Mouse (Mus musculus) midbrain, embryonic 15.5 days (tissue): ENCODE measurements around the gene Tnpo2. TPM values are rescaled to one million over a fixed set of nuclear protein-coding genes. Genes with fewer than 3 reads are reported as not detected.

ENCODE experiments used
- ATAC-seq: fragments of 200-750 bp; cut with Nextera tagmentation; replicated peaks from 2 replicates; pipeline ENCODE4 v1.8.0; 2017; ENCODE audit warnings: moderate TSS enrichment
- H3K27ac ChIP-seq: fragments of 300-500 bp; sonication (generic); 2 replicates; pipeline ENCODE4 v1.5.1; 2015; ENCODE audit warnings: mild to moderate bottlenecking, inconsistent platforms
- H3K27me3 ChIP-seq: fragments of 300-500 bp; sonication (generic); replicated peaks from 2 replicates; pipeline ENCODE4 v1.6.1; 2015; ENCODE audit warnings: inconsistent platforms
- H3K36me3 ChIP-seq: fragments of 300-500 bp; sonication (generic); replicated peaks from 2 replicates; pipeline ENCODE4 v1.6.1; 2015; ENCODE audit warnings: inconsistent platforms
- H3K4me1 ChIP-seq: fragments of 300-500 bp; sonication (generic); 2 replicates; pipeline ENCODE4 v1.6.1; 2015; ENCODE audit warnings: inconsistent platforms
- H3K4me2 ChIP-seq: fragments of 300-500 bp; sonication (generic); 2 replicates; pipeline ENCODE4 v1.6.1; 2015; ENCODE audit warnings: inconsistent platforms, mild to moderate bottlenecking, moderate library complexity
- H3K4me3 ChIP-seq: fragments of 300-500 bp; sonication (generic); 2 replicates; pipeline ENCODE4 v1.5.1; 2015; ENCODE audit warnings: mild to moderate bottlenecking, inconsistent platforms
- H3K9ac ChIP-seq: fragments of 300-500 bp; sonication (generic); 2 replicates; pipeline ENCODE4 v1.6.1; 2015; ENCODE audit warnings: mild to moderate bottlenecking, inconsistent platforms
- H3K9me3 ChIP-seq: fragments of 300-500 bp; sonication (generic); 2 replicates; pipeline ENCODE4 v1.6.1; 2016; ENCODE audit warnings: inconsistent platforms
- WGBS: fragments of 180-500 bp; shearing (Covaris S2); methylation state at CpG from one replicate; pipeline ENCODE4 v1.1.7; 2015; ENCODE audit warnings: mixed read lengths; 5-methylcytosine and 5-hydroxymethylcytosine counted together
- polyA plus RNA-seq: library from polyadenylated mRNA; unstranded; fragments of >200 nt; fragmentation: Nextera tagmentation; extraction: Ambion mirVana; gene quantifications from 2 replicates; pipeline ENCODE4 v1.2.1, GENCODE M21; 2015

Gene Tnpo2
- polyA plus RNA-seq, 1 experiment from 2014 or later: 71.0 TPM

DNA sequence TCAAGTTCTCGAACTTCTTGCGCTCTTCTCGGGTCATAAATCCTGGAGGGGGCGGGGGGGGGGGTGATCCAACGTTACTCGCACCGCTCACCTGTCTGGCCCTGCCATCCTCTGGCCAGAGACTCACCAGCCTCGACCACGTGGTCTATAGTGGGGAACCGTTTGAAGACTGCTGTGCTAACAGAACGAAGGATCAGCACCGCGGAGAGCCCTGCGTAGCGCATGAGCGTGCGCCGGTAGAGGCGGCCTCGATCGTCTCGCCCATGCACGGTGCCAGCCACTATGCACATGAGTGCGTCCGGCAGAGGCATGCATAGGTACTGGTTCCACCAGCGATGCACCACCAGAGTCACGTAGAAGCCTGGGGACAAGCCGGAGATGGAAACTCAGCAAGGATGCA is 25.5 kb upstream of the Tnpo2 start:
- Histone ChIP-seq H3K27me3 (peaks cover 38% of the 10 kb centered on the region), H3K36me3 (no peaks in the 10 kb centered on the region), H3K27ac (no peak overlapping the region), H3K4me1 (peaks cover 6% of the 10 kb centered on the region; the same call in 1 of the 2 replicates), H3K4me2 (no peak overlapping the region), H3K9ac (no peak overlapping the region), H3K9me3 (no peaks in the 10 kb centered on the region), H3K4me3 (no peak overlapping the region)
- no peak for ATAC-seq
- WGBS: 14% methylated on average over 28 of the region's 28 CpGs

DNA sequence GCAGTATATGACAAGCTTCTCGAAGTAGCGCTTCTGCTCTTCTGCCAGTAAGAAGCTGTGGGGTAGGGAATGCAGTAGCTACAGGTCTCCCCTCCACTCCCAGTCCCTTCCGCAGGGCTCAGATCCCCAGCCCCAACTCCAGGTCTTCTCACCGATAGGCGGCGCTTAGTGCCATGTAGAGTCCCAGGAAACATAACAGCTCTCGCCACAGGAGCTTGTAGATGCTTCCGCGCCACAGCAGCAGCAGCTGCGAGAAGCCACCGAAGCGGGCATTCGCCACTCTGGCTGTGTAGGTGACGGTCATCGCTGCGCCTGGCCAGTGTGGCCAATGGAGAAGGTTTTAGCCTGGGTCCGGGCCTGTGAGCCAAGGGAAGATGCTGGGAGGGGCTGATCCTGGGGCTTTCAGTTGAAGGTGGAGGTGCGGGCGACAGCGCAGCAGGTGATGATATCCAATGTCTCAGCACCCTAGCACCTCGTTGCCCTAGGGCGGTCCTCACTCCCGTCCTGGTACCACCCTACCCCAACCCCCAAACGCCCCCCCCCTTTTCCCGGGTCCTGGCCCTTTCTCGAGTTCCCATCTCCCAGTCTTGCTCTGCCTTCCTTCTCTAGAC is 23.4 kb upstream of the Tnpo2 start:
- H3K27me3 ChIP-seq: peaks cover 29% of the 10 kb centered on the region
- ATAC-seq: peak; percentile 78
- H3K4me1 ChIP-seq: peaks cover 6% of the 10 kb centered on the region; the same call in 1 of the 2 replicates
- no peak overlapping the region for H3K27ac ChIP-seq
- H3K4me3 ChIP-seq: peak overlapping the region; percentile 35
- 6% methylated on average over 26 of the region's 26 CpGs for WGBS
- H3K4me2 ChIP-seq: peak overlapping the region; percentile 62
- peak overlapping the region; percentile 36; the same call in 1 of the 2 replicates for H3K9ac ChIP-seq
- no peaks in the 10 kb centered on the region for H3K9me3 ChIP-seq
- peaks cover 12% of the 10 kb centered on the region for H3K36me3 ChIP-seq

DNA sequence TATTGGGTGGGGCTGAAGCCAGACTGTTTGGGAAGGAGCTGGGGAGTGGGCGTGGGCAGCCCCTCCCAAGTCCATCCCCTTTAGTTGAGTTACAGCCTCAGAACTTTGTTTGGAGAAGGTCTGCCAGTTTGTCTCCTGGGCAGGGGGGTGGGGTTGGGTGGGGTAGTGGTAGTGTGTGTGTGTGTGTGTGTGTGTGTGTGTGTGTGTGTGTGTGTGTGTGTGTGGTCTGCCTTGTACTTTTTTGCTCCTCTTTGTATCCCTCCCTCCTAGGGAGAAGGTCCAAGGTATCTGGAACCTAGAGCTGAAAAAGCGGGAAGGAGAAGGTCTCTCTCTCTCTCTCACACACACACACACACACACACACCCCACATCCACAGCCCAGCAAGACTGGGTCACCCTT is 22.3 kb upstream of the Tnpo2 start, which contains the start of gene Best2:
Gene Best2, minus strand, starts transcription at position 101 of the 400 bp plus-strand sequence.
- Histone ChIP-seq H3K9me3 (no peaks in the 10 kb centered on the region), H3K9ac (peak within 1 kb of the TSS; percentile 36; the same call in 1 of the 2 replicates), H3K4me3 (peak within 1 kb of the TSS; percentile 35), H3K27ac (no peak within 1 kb of the TSS), H3K27me3 (peaks cover 25% of the 10 kb centered on the region), H3K36me3 (peaks cover 22% of the 10 kb centered on the region), H3K4me2 (peak within 1 kb of the TSS; percentile 62), H3K4me1 (peaks cover 6% of the 10 kb centered on the region; the same call in 1 of the 2 replicates)
- WGBS: 55% methylated on average over 2 of the region's 2 CpGs
- ATAC-seq: no peak

DNA sequence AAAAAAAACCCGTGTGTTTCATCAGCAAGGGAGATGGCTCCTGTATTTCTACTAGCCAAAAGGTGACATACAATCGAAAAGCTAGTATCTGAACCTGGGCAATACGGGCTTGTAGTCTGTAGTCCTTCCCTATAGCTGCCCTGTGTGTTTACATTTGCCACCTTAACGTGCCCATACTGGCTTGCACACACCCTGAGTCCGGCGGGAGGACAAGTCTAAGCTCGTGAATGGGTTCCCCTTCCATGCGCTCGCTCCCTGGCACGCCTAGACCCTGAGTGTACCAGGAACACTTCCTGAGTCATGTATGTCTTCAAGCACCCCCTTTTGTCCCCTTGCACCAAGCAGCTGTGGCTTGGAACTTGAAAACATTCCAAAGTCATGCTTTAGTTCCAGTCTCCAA is 20.0 kb upstream of the Tnpo2 start:
- H3K9ac ChIP-seq: no peak overlapping the region
- no peak for ATAC-seq
- peaks cover 12% of the 10 kb centered on the region for H3K27me3 ChIP-seq
- H3K36me3 ChIP-seq: peaks cover 26% of the 10 kb centered on the region
- H3K9me3 ChIP-seq: no peaks in the 10 kb centered on the region
- H3K4me2 ChIP-seq: no peak overlapping the region
- no peak overlapping the region for H3K4me3 ChIP-seq
- WGBS: 74% methylated on average over 10 of the region's 10 CpGs
- no peak overlapping the region for H3K27ac ChIP-seq
- peaks cover 6% of the 10 kb centered on the region; the same call in 1 of the 2 replicates for H3K4me1 ChIP-seq

DNA sequence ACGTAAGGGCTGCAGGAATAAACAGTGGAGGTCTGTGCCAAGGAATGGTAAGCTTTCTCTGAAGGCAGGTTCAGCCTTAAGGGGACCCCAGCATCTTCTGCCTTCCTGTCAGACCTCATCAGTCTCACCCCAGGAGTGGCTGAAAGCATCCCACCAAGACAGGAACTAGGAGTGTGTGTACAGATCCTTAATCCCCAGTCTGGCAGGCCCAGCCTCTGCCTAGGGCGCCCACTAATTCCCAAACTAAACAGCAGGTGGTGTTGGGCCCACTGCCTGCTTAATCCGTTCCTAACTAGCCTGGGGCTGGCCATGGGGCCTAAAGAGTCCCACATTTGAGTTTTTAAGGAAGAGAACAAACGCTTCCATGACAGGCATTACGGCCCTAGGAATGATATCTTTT is 19.5 kb upstream of the Tnpo2 start:
- Histone ChIP-seq H3K4me2 (no peak overlapping the region), H3K9ac (no peak overlapping the region), H3K4me1 (peaks cover 6% of the 10 kb centered on the region; the same call in 1 of the 2 replicates), H3K27me3 (peaks cover 10% of the 10 kb centered on the region), H3K4me3 (no peak overlapping the region), H3K27ac (no peak overlapping the region), H3K9me3 (no peaks in the 10 kb centered on the region), H3K36me3 (peaks cover 26% of the 10 kb centered on the region)
- ATAC-seq: no peak
- 26% methylated on average over 5 of the region's 5 CpGs for WGBS

DNA sequence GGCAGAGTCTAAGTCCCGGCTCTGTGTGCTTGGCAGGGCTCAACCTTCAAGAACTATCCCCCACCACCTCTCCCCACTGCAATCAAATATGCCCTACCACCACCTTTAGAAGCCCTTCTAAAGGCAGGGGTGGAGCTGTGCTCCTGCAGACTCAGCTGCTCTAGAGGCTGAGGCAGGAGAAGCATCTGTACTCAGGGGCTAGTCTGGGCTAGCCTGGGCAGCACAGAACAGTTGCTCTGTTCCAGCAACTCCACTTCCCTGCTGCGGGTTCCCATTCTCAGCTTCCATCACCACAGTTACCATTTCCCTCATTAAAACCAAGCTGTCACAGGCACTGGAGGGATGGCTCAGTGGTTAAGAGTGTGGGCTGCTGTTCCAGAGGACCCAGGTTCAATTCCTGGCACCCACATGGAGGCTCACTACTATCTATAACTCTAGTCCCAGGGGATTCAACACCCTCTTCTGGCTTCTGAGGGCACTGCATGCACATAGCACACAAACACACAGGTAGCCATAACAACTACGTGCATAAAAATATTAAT is 15.1 kb upstream of the Tnpo2 start:
- no peak overlapping the region for H3K4me2 ChIP-seq

DNA sequence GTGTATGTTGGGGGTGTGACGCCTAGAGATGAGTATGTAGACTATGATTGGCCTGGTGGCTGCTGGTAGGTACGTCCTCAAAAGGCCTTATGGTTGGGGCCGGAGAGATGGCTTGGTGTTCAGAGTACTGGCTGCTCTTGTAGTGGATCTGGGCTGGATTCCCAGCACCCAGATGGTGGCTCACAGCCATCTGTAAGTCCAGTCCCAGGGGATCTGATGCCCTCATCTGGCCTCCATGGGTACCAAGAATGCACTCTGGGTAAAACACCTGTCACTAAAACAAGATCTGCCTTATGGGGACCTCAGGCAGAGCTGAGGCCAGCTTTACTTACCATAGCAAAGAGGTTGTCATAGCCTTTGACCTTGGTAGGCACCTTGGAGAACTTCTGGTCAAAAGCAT is 12.9 kb upstream of the Tnpo2 start:
- peaks cover 14% of the 10 kb centered on the region for H3K36me3 ChIP-seq
- no peaks in the 10 kb centered on the region for H3K27me3 ChIP-seq
- peak overlapping the region; percentile 84; the same call in 1 of the 2 replicates for H3K4me3 ChIP-seq
- no peaks in the 10 kb centered on the region for H3K9me3 ChIP-seq
- no peak overlapping the region for H3K27ac ChIP-seq
- no peak for ATAC-seq
- H3K4me1 ChIP-seq: peaks cover 34% of the 10 kb centered on the region
- H3K9ac ChIP-seq: no peak overlapping the region
- 92% methylated on average over 3 of the region's 3 CpGs for WGBS
- peak overlapping the region; percentile 84 for H3K4me2 ChIP-seq

More for the DNA sequence above, 15.1 kb upstream of the Tnpo2 start:
- no peaks in the 10 kb centered on the region for H3K9me3 ChIP-seq
- ATAC-seq: no peak
- H3K27me3 ChIP-seq: no peaks in the 10 kb centered on the region
- no peak overlapping the region for H3K27ac ChIP-seq
- WGBS: 94% methylated on average over 3 of the region's 3 CpGs
- no peak overlapping the region for H3K9ac ChIP-seq
- H3K4me1 ChIP-seq: peaks cover 24% of the 10 kb centered on the region
- no peak overlapping the region for H3K4me3 ChIP-seq
- H3K36me3 ChIP-seq: peaks cover 31% of the 10 kb centered on the region

DNA sequence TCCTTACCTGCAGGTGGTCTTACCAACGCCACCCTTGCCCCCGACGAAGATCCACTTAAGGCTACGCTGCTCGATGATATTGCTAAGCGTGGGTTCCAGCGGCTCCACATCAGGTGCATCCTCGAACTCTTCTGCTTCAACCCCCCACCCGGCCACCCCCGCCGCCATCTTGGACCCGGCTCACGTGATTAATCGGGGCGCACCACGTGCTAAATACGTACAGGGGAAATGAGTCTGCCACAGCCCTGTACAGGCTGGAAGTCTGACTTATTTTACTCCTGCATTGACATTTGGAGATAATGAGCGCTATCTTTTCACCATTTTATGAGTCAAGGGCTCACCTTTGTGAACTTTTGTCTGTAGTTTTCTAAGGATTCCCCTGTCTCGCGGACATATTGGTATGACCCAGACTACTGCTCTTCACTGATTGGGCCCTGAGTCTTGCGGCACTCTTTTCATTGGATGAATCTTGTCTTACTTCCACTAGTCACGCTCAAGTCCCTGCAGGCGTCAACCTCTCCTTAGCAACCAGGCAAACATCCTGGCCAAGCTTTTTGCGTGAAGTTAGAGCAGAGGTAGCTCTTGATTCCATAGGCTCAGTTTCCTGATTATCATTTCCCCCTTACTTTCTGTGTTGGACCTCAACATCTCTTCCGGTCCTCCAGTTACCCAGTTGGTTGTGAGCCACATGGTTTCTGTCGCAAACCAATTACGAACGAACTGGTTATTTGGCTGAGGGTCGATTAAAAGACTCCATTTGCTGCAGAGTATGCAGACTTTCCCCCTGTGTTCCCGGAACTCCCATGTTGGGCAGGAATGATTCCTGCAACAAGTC is 11.4 kb upstream of the Tnpo2 start, which contains the start of gene Asna1:
Gene Asna1, minus strand, starts transcription at position 184 of the 835 bp plus-strand sequence.
- ATAC-seq: peak; percentile 90
- Histone ChIP-seq H3K4me2 (peak within 1 kb of the TSS; percentile 84), H3K4me3 (peak within 1 kb of the TSS; percentile 84), H3K27me3 (no peaks in the 10 kb centered on the region), H3K36me3 (peaks cover 15% of the 10 kb centered on the region), H3K9ac (peak within 1 kb of the TSS; percentile 70), H3K27ac (peak within 1 kb of the TSS; percentile 70), H3K9me3 (no peaks in the 10 kb centered on the region), H3K4me1 (peaks cover 40% of the 10 kb centered on the region)
- WGBS: 6% methylated on average over 30 of the region's 30 CpGs

DNA sequence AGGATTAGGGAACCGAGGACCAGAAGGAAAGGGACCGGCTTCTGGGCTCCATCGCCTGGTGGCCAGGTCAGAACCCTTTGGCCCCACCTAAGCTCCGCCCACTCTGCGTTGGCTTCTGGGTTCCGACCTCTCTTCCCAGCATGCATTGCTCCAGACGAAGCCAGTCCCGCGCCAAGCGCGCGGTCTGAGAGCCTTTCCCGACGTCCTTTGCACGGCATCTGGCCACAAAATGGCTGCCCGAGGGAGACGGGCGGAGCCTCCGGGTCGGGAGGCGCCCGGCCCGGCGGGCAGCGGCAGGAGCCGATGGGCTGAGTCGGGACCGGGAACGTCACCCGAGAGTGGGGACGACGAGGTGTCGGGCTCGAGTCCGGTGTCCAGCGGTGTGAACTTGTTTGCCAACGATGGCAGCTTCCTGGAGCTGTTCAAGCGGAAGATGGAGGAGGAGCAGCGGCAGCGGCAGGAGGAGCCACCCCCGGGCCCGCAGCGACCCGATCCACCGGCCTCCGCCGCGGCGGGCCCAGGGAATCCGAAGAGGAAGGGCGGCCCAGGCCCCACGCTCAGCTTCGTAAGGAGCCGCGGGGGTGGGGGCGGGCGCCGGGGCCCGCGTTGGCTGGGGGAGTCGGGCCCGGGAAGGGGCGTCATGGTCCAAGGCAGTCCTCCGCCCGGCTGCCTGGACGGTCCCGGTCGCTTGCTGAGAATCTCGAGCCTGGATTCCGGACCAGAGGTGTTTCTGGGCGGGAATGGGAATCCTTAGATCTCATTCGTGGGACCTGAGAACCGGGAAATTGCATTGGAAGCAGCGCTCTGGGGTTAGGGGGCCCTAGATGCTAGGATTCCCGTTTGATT is 9.8 kb upstream of the Tnpo2 start, which contains the start of gene Trir:
Gene Trir, plus strand, starts transcription at position 154 of the 846 bp plus-strand sequence.
- peaks cover 21% of the 10 kb centered on the region for H3K36me3 ChIP-seq
- H3K4me3 ChIP-seq: peak within 1 kb of the TSS; percentile 93
- WGBS: under 1% methylated on average over 71 of the region's 75 CpGs
- peak; percentile 75 for ATAC-seq
- H3K4me1 ChIP-seq: peaks cover 40% of the 10 kb centered on the region
- peak within 1 kb of the TSS; percentile 84 for H3K4me2 ChIP-seq
- no peaks in the 10 kb centered on the region for H3K9me3 ChIP-seq
- H3K9ac ChIP-seq: peak within 1 kb of the TSS; percentile 96
- no peaks in the 10 kb centered on the region for H3K27me3 ChIP-seq
- H3K27ac ChIP-seq: peak within 1 kb of the TSS; percentile 90

DNA sequence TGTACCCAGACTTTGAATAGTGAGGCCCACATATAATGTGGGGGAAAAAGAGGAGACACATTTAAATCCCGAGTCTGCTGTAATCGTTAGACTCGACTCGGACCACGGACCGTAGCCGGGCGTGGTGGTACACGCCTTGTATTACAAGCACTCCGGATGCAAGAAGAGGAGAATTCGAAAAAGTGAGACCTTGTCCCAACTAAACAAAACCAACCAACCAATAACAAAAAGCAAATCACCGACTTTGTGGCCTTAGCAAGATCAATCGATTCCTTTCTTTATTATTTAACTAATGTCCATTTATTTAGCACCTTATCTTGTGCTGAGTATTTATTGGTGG is 9.2 kb upstream of the Tnpo2 start:
- Histone ChIP-seq H3K4me1 (peaks cover 40% of the 10 kb centered on the region), H3K36me3 (peaks cover 27% of the 10 kb centered on the region), H3K9me3 (no peaks in the 10 kb centered on the region), H3K4me3 (peak overlapping the region; percentile 93), H3K9ac (peak overlapping the region; percentile 96), H3K27me3 (no peaks in the 10 kb centered on the region), H3K4me2 (peak overlapping the region; percentile 84), H3K27ac (peak overlapping the region; percentile 90)
- no peak for ATAC-seq
- WGBS: under 1% methylated on average over 13 of the region's 13 CpGs

DNA sequence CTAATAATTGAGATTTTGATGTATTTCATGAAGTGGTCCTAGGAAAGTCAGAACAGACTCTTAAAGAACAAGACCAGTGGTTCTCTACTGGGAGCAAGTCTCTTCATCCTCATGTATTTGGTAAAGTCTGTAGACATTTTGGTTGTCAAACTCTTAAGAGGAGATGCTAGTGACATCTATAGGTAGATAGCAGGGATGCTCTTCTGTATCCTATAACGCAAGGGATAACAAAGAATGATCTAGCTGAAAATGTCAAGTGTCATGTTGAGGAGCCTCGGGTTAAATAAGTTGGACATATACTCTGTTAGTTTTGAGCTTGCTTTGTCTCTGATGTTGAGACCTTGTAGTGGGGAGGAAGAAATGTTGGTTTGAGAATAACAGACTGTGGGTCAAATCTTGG is 8.8 kb upstream of the Tnpo2 start:
- Histone ChIP-seq H3K4me3 (peak overlapping the region; percentile 93), H3K4me2 (peak overlapping the region; percentile 84), H3K4me1 (peaks cover 40% of the 10 kb centered on the region), H3K27me3 (no peaks in the 10 kb centered on the region), H3K36me3 (peaks cover 32% of the 10 kb centered on the region), H3K9me3 (no peaks in the 10 kb centered on the region), H3K9ac (peak overlapping the region; percentile 96), H3K27ac (no peak overlapping the region)
- 12% methylated on average over 2 of the region's 2 CpGs for WGBS
- no peak for ATAC-seq
